Mouse (Mus musculus) ovary, postnatal 36 days (tissue): ENCODE measurements around the gene B3gnt7.

ENCODE experiments used
- DNase-seq: peaks from one replicate; pipeline ENCODE4 v3.0.0; 2022; ENCODE audit warnings: low spot score, mixed read lengths

B3gnt7 gene

DNA sequence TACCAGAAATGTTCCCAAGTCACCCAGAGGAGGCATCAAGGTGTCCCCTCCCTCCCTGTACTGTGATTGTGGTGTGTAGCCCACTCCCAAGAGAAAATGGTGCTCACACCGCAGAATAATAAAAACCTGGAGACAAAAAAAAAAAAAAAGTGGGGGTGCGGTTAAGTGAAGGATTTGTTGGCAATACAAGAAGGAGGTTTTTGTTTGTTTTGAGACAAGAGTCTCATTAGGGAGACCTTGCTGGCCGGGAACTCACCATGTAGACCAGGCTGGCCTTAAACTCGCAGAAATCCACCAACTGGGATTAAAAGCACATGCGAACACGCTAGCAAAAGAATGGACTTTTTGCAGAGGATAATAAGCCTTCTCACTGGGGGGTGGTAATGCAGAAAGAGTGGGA is at the start of gene B3gnt7:
Gene B3gnt7 (plus strand): TSS at position 301 of the 400 bp plus-strand sequence.
- DNase-seq, result no peak

GRCm38 (mm10) chr1:86253410-86253809 is 49.2 kb upstream of the B3gnt7 start:
- no peak for DNase-seq

DNA sequence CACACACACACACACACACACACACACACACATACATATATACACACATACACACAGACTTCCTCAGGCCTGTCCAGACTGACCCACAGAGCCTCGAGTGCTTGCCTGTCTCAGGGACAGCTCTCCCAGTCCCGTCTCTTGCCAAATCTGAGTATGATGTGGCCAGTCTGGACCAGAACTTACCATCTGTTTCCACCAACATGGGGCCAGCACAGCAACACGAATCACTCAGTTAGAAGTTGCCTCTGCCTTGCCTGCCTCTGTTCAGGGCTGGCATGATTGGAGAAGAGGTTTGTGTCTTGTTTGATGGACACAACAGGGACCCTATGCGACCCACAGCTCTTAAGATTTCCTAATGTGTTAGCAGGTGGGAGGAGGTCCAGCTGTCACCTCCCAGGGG is 46.3 kb upstream of the B3gnt7 start:
- no peak for DNase-seq

DNA sequence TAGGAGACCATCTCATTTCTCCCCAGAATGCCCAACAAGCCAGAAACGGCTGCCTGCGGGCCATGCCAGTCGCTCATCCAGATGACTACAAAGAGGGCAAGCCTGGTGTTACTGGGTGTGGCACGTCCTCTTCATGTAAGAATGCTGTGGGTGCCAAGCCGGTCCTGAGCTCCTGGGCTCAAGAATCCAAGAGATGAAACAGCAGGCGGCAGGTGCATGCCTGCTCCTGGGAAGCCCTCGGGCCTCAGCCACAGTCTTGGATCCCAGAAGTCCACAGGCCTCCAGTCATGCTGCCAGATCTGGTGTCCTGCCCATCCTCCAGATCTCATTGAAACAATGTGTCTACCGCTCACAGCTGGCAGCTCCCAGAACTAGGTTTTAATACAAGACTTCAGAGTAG is 45.4 kb upstream of the B3gnt7 start:
- no peak for DNase-seq

- no peak for DNase-seq
These were observed 44.3 kb upstream of the B3gnt7 start for GRCm38 (mm10) chr1:86258171-86258824.

- no peak for DNase-seq
These were observed 38.9 kb upstream of the B3gnt7 start for GRCm38 (mm10) chr1:86263564-86264339.

DNA sequence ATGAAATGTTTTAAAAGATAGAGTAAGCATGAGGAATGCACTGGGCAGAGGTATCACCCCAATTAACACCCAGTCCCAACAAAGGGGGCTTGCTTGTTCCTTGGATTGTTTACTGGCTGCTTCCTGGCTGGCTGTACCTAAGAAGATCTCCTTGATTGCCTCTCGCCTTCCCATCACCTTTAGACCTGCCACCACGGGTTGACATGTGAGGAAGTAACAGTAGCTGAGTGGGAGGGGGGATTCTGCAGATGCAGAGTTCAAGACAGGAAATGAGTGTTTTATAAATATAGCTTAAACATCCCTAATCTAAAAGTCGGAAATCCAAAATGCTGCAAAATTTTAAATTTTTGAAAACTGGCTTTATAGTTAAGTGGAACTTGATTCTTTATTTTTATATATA is 37.6 kb upstream of the B3gnt7 start:
- DNase-seq, result no peak

DNA sequence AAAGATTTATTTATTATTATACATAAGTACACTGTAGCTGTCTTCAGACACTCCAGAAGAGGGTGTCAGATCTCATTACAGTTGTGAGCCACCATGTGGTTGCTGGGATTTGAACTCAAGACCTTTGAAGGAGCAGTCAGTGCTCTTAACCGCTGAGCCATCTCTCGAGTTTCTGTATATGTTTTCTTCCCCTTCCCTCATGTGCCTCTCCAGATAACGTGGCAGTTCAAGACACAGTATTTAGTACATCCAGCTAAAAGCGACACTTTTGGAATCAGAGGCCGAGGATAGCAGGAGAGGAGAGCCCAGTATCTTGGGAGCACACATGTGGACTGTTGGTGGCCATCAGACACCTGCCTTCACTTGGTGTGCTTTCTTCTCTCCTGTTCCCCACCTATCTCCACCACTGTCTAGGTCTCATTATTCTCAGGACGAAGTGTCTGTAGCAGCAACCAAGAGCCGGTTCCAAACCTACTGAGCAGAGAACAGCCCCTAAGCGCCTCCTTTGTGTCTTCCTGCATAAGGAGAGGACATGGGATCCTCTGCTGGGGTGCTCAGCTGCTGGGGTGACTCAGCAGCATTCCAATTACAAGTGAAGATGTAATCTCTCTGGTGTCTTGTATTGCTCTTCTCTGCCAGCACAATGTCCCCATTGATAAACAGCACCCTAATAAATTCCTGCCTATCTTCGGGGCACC is 34.0 kb upstream of the B3gnt7 start:
- no peak for DNase-seq

GRCm38 (mm10) chr1:86269190-86269508 is 33.5 kb upstream of the B3gnt7 start:
- DNase-seq, result no peak

- no peak for DNase-seq
These were observed 30.9 kb upstream of the B3gnt7 start for GRCm38 (mm10) chr1:86271707-86272106.

- no peak for DNase-seq
These were observed 25.6 kb upstream of the B3gnt7 start for GRCm38 (mm10) chr1:86277055-86277454.

GRCm38 (mm10) chr1:86281781-86282536 is 20.7 kb upstream of the B3gnt7 start:
- no peak for DNase-seq

DNA sequence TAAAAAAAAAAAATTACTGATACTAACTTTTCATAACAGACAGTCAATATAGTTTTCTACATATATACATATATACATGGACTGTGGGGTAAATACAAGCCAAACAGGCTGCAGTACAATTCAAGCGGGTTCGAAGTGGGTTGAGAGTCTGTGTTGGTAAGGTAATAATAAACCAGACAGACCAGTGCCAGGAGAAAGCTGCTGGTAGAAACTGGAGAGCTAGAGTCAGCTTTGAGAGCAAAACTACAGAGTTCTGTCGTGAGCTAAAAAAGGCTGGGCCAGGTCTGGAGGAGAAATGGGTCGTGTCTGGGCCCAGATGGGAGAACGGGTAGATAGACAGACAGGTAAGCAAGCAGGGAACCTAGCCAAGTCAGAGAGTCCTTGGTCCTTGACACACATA is 18.5 kb upstream of the B3gnt7 start:
- no peak for DNase-seq

DNA sequence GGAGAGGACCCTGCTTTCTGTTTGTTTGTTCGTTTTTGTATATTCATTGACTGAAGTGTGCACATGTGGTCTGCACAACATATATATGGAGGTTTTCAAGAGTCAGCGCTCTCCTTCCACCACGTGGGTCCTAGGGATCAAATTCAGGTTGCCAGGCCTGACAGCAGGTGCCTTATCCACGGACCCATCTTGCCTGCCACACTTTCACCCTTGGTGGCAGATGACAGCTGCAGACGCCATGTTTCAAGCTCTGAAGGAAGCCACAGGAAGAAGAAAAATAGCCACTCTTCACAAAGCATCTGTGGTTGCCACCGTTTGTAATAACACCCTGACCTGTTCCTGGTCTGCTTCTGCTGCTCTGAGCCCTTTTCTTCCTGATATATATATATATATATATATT is 17.3 kb upstream of the B3gnt7 start:
- DNase-seq, result no peak

- no peak for DNase-seq
These were observed 15.2 kb upstream of the B3gnt7 start for GRCm38 (mm10) chr1:86287473-86287872.

- DNase-seq, result no peak
These were observed 12.2 kb upstream of the B3gnt7 start for GRCm38 (mm10) chr1:86290452-86290851.

GRCm38 (mm10) chr1:86293091-86293490 is 9.5 kb upstream of the B3gnt7 start:
- DNase-seq, result no peak

GRCm38 (mm10) chr1:86293868-86294267 is 8.8 kb upstream of the B3gnt7 start:
- no peak for DNase-seq

GRCm38 (mm10) chr1:86294472-86294871 is 8.2 kb upstream of the B3gnt7 start:
- no peak for DNase-seq

GRCm38 (mm10) chr1:86300093-86300492 is 2.5 kb upstream of the B3gnt7 start:
- DNase-seq, result no peak

- DNase-seq, result no peak
These were observed 1.9 kb upstream of the B3gnt7 start for GRCm38 (mm10) chr1:86300731-86301130.
